Mouse (Mus musculus) cerebellum, postnatal 25 days (tissue): ENCODE measurements at regions not wholly inside any gene's neighbourhood (a gene's known extent, or its start where the extent isn't known, plus 50 kb on each side); places are given as distances from the start of the nearest gene placed in this dataset.

ENCODE experiments used
- DNase-seq, 2 experiments: peaks; one replicate each; pipeline ENCODE4 v3.0.0; 2021; ENCODE audit warnings: mixed read lengths in 2 of 2

DNA sequence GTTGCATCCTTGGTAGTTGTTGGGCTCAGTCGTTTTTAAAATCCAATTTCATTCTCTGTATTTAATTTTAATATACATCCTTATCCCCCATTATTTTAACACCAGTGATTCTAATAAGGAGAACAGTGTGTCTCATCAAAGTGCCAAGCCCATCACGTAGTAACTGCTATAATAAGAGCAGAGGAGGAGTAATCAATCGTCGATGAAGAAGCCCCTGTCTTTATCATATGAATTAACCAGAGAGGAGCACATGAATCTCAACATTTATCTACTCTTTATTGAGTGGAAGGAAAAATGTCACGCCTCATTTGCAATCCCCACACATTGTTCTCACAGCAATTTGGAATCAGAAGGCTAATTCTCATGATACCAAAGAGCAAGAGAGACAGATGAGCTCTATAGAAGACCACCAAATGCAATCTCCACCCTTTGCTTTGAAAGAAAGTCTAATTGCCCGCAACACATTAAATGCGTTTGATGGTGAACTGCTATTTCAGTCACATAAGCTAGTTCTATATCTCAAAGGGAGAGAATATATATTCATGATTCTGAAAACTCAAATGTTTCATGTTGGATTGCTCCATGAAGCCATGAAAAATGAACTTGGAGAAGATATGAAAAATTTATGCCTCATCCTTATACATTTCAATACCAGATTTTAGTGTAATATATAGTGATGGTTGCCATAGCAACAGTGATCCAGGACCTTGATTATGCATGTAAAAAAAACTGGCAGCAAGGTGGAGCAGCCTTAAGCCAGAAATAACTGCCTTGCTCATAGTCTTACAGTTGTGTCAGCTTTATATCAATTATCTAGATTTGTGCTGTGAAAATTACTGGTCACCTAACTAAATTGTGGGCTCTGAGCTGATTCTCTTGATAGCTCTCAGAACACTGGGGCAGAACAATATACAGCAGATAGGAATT lies 244.2 kb downstream of the Tmsb4x start:
- no peak for DNase-seq

DNA sequence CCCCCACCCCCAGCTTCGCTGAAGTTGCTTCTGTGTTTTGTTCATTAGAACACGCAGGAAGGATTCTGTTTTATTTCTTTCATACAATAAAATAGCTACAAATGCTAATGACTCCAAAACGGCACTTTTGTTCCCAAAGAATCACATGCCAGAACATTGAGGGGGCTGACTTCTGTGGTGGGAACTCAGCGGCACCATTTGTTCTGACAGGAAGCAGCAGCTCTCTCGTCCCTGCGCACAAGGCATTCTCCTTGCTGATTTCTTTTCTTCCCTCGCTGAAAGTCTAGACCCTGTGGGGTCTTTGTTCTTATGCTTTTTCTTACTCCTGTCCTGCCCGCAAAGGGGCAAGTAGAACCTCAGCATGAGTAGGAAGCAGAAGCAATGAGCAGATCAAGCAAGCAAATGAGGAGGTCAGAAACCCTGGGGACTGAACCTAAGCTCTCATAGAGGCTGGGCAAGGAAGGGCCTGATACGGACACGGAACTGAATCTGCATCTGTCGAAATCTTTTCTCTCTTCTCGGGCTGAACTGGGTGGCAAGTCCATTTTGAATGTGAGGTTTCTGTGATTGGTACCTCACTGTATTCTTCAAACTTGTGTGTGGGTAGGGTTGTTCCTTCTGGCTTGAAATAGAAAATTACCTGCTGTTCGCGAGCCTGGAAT lies 256.5 kb downstream of the Tmsb4x start:
- DNase-seq = no peak

DNA sequence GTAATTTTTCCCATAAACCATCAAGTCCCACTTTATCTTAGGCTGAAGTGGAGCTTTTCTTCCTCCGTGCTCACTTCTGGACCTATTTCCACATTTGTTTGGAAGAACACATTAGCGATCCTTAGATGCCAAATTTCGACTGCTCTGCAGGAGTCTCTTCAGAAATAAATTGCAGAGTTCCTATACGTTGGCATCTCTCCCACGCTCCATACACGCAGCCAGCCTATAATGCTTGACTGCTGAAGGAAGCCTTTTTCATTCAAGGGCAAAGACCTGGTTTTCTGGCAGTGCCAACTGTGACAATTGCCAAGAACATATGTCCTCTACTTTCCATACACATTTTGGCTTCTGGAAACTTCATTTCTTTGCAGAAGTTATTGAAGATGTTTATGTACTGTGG lies 258.1 kb downstream of the Tmsb4x start:
- peak in 1 of 2 experiments; percentile 3 for DNase-seq

DNA sequence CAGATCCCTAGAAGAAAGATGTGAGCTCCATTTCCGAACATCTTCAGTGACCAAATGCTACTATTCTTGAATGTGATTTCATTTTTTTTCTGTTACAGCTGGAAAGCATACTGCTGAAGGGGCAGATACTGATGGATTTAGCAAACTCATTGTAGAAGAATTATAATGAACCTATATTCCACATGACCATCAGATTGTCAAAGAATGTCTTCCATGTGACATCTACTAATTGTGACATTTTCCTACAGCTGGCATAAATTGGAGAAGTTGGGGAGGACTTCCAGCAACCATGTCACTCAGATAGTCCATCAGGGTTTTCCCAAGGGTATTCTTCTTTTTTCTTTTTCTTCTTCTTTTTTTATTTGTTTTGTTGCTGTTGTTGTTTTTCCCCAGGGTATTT lies 263.2 kb downstream of the Tmsb4x start:
- no peak for DNase-seq

DNA sequence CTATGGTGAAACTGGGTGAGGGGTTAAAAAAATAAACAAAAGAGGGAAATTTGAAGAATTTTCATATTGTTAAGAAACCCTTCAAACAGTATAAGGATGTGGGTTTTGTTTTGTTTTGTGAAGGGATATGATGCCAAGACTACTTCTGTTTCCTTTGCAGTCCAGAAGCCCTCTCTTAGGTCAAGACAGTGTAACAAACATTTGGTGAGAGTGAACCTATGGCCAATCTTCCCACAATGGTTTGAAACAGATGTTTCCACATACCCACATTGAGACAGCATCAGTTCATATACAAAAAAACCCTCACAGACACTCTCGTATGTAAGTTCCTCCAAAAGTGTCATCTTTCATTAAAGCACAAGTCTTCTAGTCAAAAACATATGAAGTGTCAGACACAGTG lies 263.6 kb downstream of the Tmsb4x start:
- no peak for DNase-seq

DNA sequence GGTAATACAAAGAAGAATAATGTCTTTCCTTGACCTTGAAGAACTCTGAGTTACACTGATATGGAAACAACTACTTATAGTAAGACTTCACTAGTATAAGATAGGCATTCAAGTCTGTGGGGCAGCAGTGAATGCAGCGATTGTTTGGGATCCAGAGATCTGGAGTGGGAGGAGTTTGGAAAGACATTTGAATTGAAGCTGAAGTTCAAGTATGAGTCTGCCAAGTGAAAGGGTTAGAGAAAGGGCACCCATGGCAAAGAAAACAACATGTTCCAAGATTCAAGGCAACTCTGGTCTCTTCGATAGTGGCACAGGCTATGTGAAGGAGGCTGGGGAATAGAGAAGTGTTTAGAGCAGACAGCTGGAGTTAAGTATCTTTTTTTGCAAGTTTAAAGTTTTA lies 275.3 kb downstream of the Tmsb4x start:
- no peak for DNase-seq

DNA sequence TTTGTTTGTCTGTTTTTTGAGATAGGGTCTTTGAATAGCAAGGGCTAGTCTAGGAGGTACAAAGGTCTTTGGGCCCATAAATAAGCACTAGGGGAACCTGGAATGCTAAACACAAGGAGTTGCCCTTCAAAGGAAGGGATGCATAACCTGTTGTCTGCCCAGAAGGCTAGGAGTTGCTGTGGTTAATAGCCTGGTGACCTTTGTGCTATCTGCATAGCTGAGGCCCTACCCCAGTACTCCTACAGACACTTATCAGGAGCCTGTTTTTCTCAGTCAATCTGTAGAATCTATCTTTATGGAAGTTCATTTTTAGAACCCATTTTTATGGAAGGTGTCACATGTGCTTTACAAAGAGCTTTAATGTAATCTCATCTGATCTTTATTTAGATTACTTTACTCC lies 276.6 kb downstream of the Tmsb4x start:
- no peak for DNase-seq

DNA sequence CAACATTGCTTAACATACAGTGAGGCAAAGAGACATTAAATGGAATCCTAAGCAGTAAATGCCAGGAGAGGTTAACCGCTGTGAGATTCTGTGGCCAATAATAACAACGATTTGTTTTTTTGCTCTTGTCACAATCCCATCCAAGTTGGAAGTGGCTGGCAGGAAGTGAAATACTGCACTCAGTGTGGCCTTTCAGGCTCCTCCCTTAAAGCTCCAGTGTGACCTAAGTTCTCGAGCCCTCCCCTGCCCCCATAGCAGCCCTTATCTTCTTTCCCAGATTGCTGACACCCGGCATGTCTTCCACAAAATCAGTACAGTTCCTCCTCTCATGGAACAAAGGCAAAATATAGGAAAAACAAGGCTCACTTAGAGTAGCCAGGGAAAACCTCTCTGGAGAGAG lies 278.1 kb downstream of the Tmsb4x start:
- DNase-seq = no peak

DNA sequence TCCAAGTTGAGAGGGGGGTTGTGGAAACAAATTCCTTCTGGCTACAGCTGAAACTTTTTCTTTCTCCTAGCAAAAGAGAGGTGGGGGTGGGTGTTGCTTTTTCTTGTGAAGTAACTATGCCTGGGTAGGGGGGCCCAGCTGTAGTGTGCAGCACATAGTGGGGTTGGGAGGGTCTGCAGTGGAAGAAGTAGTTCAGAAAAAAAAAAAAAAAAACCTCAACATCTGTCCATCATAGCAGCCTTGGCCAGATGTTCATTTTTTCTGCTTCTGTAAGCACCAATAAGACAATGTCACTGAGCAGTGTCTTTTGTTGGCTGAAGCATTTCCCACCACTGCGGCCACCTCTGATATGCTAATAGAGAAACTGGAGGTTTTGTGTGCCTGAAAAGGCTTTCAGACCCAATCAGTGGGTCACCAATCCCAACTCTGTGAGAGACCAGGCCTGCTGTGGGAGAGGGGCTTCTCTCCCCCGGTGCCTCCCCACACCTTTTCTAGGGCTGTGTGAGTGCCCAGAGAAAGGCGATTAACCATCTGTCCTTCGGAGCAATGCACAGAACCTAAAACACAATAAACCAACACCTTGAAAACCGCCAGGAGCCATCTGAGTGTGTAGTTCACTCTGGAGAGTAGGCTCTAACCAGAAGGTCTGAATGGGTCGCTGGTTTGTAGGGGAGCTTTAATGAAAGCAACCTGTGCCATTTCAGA lies 279.2 kb downstream of the Tmsb4x start:
- DNase-seq = no peak

DNA sequence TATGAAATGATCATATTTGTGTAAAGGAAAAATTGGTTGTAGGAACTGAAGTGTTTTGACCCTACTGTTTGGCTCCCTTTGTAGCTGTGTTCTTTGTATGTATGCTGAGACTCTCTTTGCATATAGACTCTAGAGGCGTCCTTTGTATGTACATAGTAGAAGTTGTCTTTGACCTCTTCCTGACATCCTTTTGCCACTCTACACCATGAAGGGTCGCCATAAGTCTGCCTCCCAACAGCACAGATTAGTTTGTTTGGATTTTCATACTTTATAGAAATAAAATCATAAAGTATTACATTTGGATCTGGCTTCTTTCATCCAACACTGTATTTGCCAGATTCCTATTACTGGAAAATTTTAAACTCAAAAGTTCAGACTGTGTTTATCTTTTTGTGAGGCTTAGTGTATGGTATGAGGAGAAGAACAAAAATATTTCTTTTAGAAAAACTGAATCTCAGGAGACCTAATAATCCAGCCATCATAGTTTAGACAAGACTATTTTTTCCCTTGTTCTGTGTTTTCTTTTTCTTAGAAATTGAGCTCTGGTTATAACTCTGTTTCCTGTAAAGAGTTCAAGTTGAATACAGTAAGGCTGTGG lies 293.7 kb downstream of the Tmsb4x start:
- DNase-seq = no peak

DNA sequence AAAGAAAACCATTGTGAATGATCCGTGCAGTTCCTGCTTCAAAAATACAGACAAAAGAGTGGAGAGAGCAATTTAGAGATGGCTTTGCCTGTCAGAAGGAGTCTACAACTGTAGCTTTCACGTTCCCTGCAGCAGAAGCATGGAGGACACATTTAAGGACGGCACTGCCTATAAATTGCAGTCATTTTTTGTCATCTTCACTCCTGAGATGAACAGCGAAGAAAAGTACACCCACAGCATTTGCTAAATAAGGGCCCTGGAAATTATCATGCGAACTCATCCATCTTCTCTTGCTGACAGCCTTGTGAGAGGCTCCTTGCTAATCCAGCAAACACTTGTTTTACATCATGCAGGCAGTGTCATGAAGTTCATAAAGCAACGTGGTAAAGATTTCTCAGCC lies 302.5 kb downstream of the Tmsb4x start:
- no peak for DNase-seq

DNA sequence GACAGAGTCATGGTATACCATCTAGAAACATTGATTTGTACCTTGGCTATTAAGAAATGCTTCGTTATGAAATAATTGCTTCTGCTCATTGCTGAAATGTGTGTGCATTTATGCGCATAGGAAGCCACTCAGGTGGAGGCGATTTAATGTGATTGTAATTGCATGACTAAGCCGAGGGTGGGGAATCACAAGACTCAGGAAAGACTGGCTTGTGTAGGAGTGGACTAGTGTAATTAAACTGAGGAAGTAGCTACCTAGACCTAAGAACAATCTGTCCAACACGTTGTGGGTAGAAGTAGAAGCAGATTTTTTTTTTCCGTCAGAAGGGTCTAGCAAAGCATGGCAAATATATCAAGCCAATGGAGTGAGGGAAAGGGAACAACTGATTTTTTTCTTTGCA lies 308.4 kb downstream of the Tmsb4x start:
- no peak for DNase-seq

DNA sequence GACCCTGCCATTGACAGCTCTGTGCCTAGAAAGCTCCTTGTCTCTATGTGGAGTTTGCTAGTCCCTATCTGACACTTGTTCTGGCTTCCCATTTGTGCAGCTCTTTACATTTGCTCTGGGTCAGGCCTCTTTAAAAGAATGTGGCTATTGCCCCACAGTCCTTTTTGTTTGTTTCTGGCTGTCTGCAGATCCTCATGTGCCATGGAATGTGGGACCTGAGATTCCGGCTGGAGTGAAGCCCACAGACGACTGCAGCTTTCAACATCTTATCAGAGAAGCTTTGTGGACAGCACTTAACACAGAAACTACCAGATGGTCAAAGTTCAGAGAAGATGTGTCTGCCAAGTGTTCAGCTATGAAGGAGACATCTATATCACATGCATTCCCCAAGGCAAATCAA lies 309.7 kb upstream of the Egfl6 start:
- no peak for DNase-seq

DNA sequence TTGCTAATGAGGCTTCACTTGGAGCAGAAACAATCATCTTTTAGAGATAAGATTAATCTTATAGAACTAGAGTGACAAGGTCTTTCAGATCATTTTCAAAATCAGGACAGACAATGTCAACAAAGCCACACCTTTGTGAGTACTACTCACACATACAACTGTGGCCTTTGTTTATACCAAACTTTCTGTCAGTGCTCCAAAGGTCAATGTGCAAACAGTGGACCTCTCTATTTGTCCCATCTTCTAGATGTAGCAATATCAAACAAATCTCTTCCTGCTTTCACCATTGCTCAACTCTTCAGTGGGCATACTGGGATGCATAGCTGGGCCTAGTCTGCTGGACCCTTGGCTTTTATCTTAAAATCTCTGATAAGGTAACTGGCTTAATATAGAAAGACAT lies 300.9 kb upstream of the Egfl6 start:
- no peak for DNase-seq

DNA sequence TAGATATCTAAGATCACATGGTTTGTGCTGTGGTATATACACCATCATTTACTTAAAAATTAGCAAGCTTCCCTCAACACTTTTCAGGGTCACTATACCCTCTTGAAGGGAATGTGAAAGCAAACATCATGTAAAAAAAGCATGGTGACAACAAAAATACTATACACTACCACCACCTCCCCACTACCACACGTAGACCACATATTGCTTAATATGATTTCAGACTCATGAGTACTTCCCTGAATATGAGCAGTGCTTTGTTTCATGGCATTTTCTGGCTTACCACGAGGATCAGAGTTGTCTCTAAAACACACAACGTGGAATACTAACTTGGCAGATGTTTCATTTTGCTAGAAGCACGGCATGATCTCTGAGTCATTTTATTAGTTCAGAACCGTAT lies 284.0 kb upstream of the Egfl6 start:
- no peak for DNase-seq

DNA sequence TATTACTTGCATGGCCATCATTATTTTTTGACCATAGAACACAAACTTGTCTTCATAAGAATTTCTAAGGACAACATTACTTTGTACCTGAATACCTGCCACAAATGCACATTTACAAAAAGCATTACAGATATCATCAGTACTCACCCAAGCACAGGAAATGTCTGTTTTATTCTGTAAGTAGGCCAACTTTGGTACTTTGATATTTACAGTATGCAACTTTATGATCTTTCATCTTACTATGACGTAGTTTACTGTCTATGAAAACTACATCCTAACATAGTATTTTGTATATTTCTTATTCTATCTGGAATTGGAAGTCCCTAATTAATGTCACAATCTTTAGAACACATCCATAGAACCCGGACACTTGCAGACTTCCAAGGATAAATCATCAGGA lies 282.2 kb upstream of the Egfl6 start:
- DNase-seq = no peak
